Mouse (Mus musculus) granulocyte monocyte progenitor cell, adult 5-6 weeks (primary cell): Measurements from ENCODE around the gene Picalm. TPM values are rescaled to one million over a fixed set of nuclear protein-coding genes. Genes with fewer than 3 reads are reported as not detected.

ENCODE experiments used
- ATAC-seq: replicated peaks from 2 replicates; pipeline ENCODE4 v1.8.0; 2016; ENCODE audit warnings: mild to moderate bottlenecking, moderate TSS enrichment, inconsistent platforms; ENCODE audit not compliant: poor library complexity, severe bottlenecking
- total RNA-seq, 2 experiments: library from RNA; stranded (forward) in 1 of 2; stranded (reverse) in 1 of 2; fragments of 200-712, 200-1000 nt in 1 of 2; fragments of >200 nt in 1 of 2; fragmentation: Nextera tagmentation in 1 of 2; gene quantifications; 2 replicates each; pipeline ENCODE4 v1.2.3; 2014 to 2017

Picalm gene
- total RNA-seq, 2 experiments from 2014 or later, result 65.0 to 86.8 TPM

GRCm38 (mm10) chr7:90200251-90200650 lies 70.2 kb downstream of the Picalm start:
- peak; percentile 27; the same call in 1 of the 2 replicates for ATAC-seq

- no peak for ATAC-seq
Observed at GRCm38 (mm10) chr7:90201877-90202465, 72.0 kb downstream of the Picalm start.

GRCm38 (mm10) chr7:90203914-90204313 lies 73.9 kb downstream of the Picalm start:
- no peak for ATAC-seq

- ATAC-seq, result no peak
Observed at GRCm38 (mm10) chr7:90210116-90210515, 80.1 kb downstream of the Picalm start.

- no peak for ATAC-seq
Observed at GRCm38 (mm10) chr7:90210947-90211346, 80.9 kb downstream of the Picalm start.

GRCm38 (mm10) chr7:90216511-90216910 lies 86.5 kb downstream of the Picalm start:
- no peak for ATAC-seq

- ATAC-seq, result no peak
Observed at GRCm38 (mm10) chr7:90218122-90218521, 88.1 kb downstream of the Picalm start.

GRCm38 (mm10) chr7:90221487-90221886 lies 91.5 kb downstream of the Picalm start:
- ATAC-seq, result no peak

- ATAC-seq, result no peak
Observed at GRCm38 (mm10) chr7:90228075-90228474, 98.1 kb downstream of the Picalm start.

- peak; percentile 83 for ATAC-seq
Observed at GRCm38 (mm10) chr7:90228884-90229283, 98.9 kb downstream of the Picalm start.

- ATAC-seq, result no peak
Observed at GRCm38 (mm10) chr7:90231431-90231830, 101.4 kb downstream of the Picalm start.

GRCm38 (mm10) chr7:90233921-90234320 lies 103.9 kb downstream of the Picalm start:
- ATAC-seq, result no peak

- ATAC-seq, result peak; percentile 63
Observed at GRCm38 (mm10) chr7:90236289-90236905, 106.4 kb downstream of the Picalm start.

GRCm38 (mm10) chr7:90243151-90243550 lies 113.1 kb downstream of the Picalm start:
- peak; percentile 90 for ATAC-seq

GRCm38 (mm10) chr7:90243643-90244042 lies 113.6 kb downstream of the Picalm start:
- ATAC-seq, result no peak

- ATAC-seq, result peak; percentile 42; the same call in 1 of the 2 replicates
Observed at GRCm38 (mm10) chr7:90252946-90253345, 122.9 kb downstream of the Picalm start.

- ATAC-seq, result no peak
Observed at GRCm38 (mm10) chr7:90258701-90259100, 128.7 kb downstream of the Picalm start.

GRCm38 (mm10) chr7:90259899-90260298 lies 129.9 kb downstream of the Picalm start:
- no peak for ATAC-seq

GRCm38 (mm10) chr7:90261902-90262599 lies 132.0 kb downstream of the Picalm start:
- no peak for ATAC-seq
